ENCODE assay signal across 22 mouse cellular contexts in the genomic region with DNA sequence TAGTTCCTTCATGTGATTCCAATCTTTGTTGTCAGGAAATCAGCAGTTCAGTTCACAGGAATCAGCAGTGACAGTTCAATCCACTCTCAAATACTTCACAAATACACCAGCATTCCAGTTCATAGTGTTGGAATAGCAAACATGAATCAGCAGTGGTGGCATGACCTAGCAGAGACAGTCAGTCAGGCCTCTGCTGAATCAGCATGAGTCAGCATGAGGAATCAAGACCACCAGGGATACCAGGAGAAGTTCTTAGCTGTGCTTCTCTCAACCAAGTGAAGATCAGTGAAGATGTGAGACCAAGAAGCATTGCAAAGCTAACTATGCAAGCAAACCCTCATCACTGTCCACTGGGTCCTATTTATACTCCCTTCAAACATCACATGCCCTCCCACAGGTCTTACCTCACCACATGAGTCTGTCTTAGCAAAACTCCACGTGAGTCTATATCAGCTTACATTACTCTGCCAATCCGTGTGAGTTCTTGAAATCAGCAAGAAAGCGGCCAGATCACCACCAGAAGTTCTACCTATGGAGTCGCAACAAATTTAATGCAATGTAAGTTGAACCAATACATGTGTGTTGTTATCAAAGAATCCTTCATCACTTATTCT. TPM values are rescaled to one million over a fixed set of nuclear protein-coding genes. Genes with fewer than 3 reads are reported as not detected.
A peak's percentile ranks its signal among the peaks of the same experiment; 100 is the strongest.
DNase-seq lines count a peak whose midpoint lies in the region; ATAC-seq and TF ChIP-seq lines count a peak whose summit lies in the region.
"Had no signal": no experiment of that assay in that cellular context is flagged by ENCODE, and none has a peak within 500 bp of the region (broad histone marks: within the 10 kb centered on the region; RNA-seq: fewer than 3 reads in every experiment).

No protein-coding gene starts in this region.

- TF ChIP-seq RAD21 in MEL (IDR thresholded peaks at IDR 0.05; ENCODE audit: low read depth, low read length): no peak

- no peaks in the 10 kb centered on the region for H3K36me3 ChIP-seq in heart, embryonic 12.5 days
- H3K36me3 ChIP-seq in MEL (ENCODE audit: control insufficient read depth in 1 of 2, insufficient read depth in 2 of 2, low read length in 2 of 2): no peaks in the 10 kb centered on the region
- H3K36me3 ChIP-seq: forebrain, embryonic 12.5 days; G1E; heart, embryonic 10.5 days; limb, embryonic 15.5 days; neural tube, embryonic 13.5 days had no signal

- no peaks in the 10 kb centered on the region for H3K9me3 ChIP-seq in heart, embryonic 12.5 days (replicated peaks)
- H3K9me3 ChIP-seq in MEL (replicated peaks; ENCODE audit: insufficient read depth, low read length): no peaks in the 10 kb centered on the region
- H3K9me3 ChIP-seq: forebrain, embryonic 12.5 days; G1E; heart, embryonic 10.5 days; limb, embryonic 15.5 days; neural tube, embryonic 13.5 days had no signal

- H3K4me2 ChIP-seq in heart, embryonic 12.5 days: no peak overlapping the region
- H3K4me2 ChIP-seq: forebrain, embryonic 12.5 days; limb, embryonic 15.5 days; midbrain, embryonic 11.5 days; neural tube, embryonic 13.5 days had no signal

- intact Hi-C loops in heart, postnatal 14 days (cut with DNase I): no loop called here

- H3K4me1 ChIP-seq in heart, embryonic 12.5 days (replicated peaks): no peaks in the 10 kb centered on the region
- peaks cover 0 to 3% of the 10 kb centered on the region in 2 experiments; a peak in 1 of 4 replicates for H3K4me1 ChIP-seq in MEL (ENCODE audit: control insufficient read depth in 1 of 2, insufficient read depth in 2 of 2, low read length in 2 of 2)
- H3K4me1 ChIP-seq: forebrain, embryonic 12.5 days; heart, embryonic 10.5 days; limb, embryonic 15.5 days; neural tube, embryonic 13.5 days had no signal

- TF ChIP-seq EP300 in MEL (IDR thresholded peaks at IDR 0.05; ENCODE audit: low read depth in 1 of 2, low read length in 2 of 2): no peak

- H3K4me3 ChIP-seq in heart, embryonic 12.5 days: no peak overlapping the region
- H3K4me3 ChIP-seq in MEL (ENCODE audit: control insufficient read depth in 1 of 2, insufficient read depth in 1 of 2, low read depth in 2 of 2, low read length in 2 of 2): no peak overlapping the region
- H3K4me3 ChIP-seq: forebrain, embryonic 12.5 days; heart, embryonic 10.5 days; limb, embryonic 15.5 days; neural tube, embryonic 13.5 days had no signal

- TF ChIP-seq POLR2A in MEL (IDR thresholded peaks at IDR 0.05; ENCODE audit: control insufficient read depth in 1 of 2, insufficient read depth in 1 of 2, low read depth in 1 of 2, low read length in 2 of 2, poor library complexity in 1 of 2): no peak

- DNase-seq in heart, postnatal 14 days: no peak
- DNase-seq in MEL (ENCODE audit: low read depth, low spot score): peak; percentile 36
- peak; percentile 75 for DNase-seq in liver
- DNase-seq in yolk sac, embryonic 10.5 days (ENCODE audit: low spot score): peak; percentile 3
- no peak for DNase-seq in adrenal gland, adult 18-20 months (ENCODE audit: low spot score in 2 of 2)
- no peak for DNase-seq in cerebellum, adult 18-20 months
- DNase-seq: adrenal gland, adult 8-10 months; cerebellum, adult 9-11 months; gastrocnemius, postnatal 36 days; kidney, adult 8-10 months; kidney, postnatal 36 days; lung, postnatal 14 days; right cerebral cortex, postnatal 14 days; thymus, postnatal 14 days had no signal

- 65% methylated on average over 4 of the region's 4 CpGs for WGBS in heart, embryonic 12.5 days

- no peaks in the 10 kb centered on the region for H3K27me3 ChIP-seq in heart, embryonic 12.5 days (replicated peaks)
- no peaks in the 10 kb centered on the region for H3K27me3 ChIP-seq in MEL (ENCODE audit: control insufficient read depth in 1 of 2, insufficient read depth in 2 of 2, low read length in 2 of 2)
- H3K27me3 ChIP-seq: forebrain, embryonic 12.5 days; limb, embryonic 15.5 days; neural tube, embryonic 13.5 days had no signal

- no peaks in the 10 kb centered on the region for H3K79me2 ChIP-seq in MEL (ENCODE audit: control insufficient read depth, insufficient read depth, low read length, poor library complexity)

- ATAC-seq in heart, embryonic 12.5 days (ENCODE audit: insufficient number of reproducible peaks, low FRiP score): peak; percentile 92

- no peak overlapping the region for H3K9ac ChIP-seq in heart, embryonic 12.5 days
- H3K9ac ChIP-seq in MEL (ENCODE audit: control insufficient read depth, low read depth, low read length, poor library complexity, severe bottlenecking): no peak overlapping the region
- H3K9ac ChIP-seq: forebrain, embryonic 12.5 days; limb, embryonic 15.5 days; neural tube, embryonic 13.5 days had no signal

- no peak for TF ChIP-seq CTCF in MEL (IDR thresholded peaks at IDR 0.05 in 2 of 3, conservative IDR thresholded peaks at IDR 0.05 in 1 of 3; ENCODE audit: control insufficient read depth in 1 of 3, insufficient read depth in 1 of 3, low read depth in 2 of 3, low read length in 3 of 3, poor library complexity in 1 of 3, severe bottlenecking in 1 of 3)

- H3K27ac ChIP-seq in heart, embryonic 12.5 days (ENCODE audit: poor library complexity, severe bottlenecking): no peak overlapping the region
- H3K27ac ChIP-seq in MEL (ENCODE audit: control insufficient read depth, low read depth, low read length): no peak overlapping the region
- H3K27ac ChIP-seq: forebrain, embryonic 12.5 days; heart, embryonic 10.5 days; limb, embryonic 15.5 days; neural tube, embryonic 13.5 days; stomach, postnatal 0 days had no signal

TF ChIP-seq in MEL, 35 proteins besides CTCF, POLR2A, EP300 and RAD21:
- TF ChIP-seq USF1 (IDR thresholded peaks at IDR 0.05; ENCODE audit: low read depth, low read length) (no peak), MEF2A (IDR thresholded peaks at IDR 0.05; ENCODE audit: extremely low read depth, insufficient replicate concordance, low read depth, low read length, poor library complexity, severe bottlenecking) (no peak), CHD1 (IDR thresholded peaks at IDR 0.05; ENCODE audit: low read depth, low read length) (no peak), MAFK (IDR thresholded peaks at IDR 0.05; ENCODE audit: borderline replicate concordance, low read depth, low read length) (0 out of 2 replicates have a peak, but pooled peaks have one; percentile 43)

RNA-seq across cellular contexts. Expression of a gene that starts 27.7 kb away (rescaled TPM):
- polyA plus RNA-seq in heart, embryonic 12.5 days (2016; fragmentation: Nextera tagmentation; extraction: Ambion mirVana): 31.4 and 32.0 TPM in 2 replicates
- total RNA-seq in heart, postnatal 14 days (2021): 10 to 100 TPM; 12.9 to 13.5 TPM
- total RNA-seq in MEL (2012; rRNA removed): 4.0 and 4.4 TPM in 2 replicates
- polyA plus RNA-seq in MEL (2012; ENCODE audit: insufficient read depth in 1 of 2, insufficient read length in 2 of 2, low read depth in 1 of 2, low replicate concordance in 2 of 2, missing spikeins in 1 of 2): 100 to 1,000 TPM in 1 of 2 experiments, 1 to 10 TPM in 1; 5.9 to 225 TPM
- total RNA-seq in adrenal gland, adult 18-20 months (2021): 10 to 100 TPM in 1 of 2 experiments, 1 to 10 TPM in 1; 9.2 to 10.2 TPM

Comparison
In these comparisons a context has a peak if more than half of its experiments do, and no peak if none do; other contexts are left out.
1. DNase-seq: peak in MEL (single experiment), liver (single experiment) and yolk sac, embryonic 10.5 days (single experiment); none in heart, postnatal 14 days (0 of 2), adrenal gland, adult 18-20 months (0 of 2) and cerebellum, adult 18-20 months (0 of 2).